Mouse (Mus musculus) liver, adult 2 months (tissue): ENCODE measurements at regions not wholly inside any gene's neighbourhood (a gene's known extent, or its start where the extent isn't known, plus 50 kb on each side); places are given as distances from the start of the nearest gene placed in this dataset.

Experiments used
- CTCF ChIP-seq: fragments of 200-500 bp; IDR thresholded peaks from 2 replicates; pipeline ENCODE4 v1.5.1; 2011; ENCODE audit warnings: low read depth, low read length, control low read depth
- POLR2A ChIP-seq: fragments of 200-500 bp; IDR thresholded peaks from 2 replicates; pipeline ENCODE4 v1.6.1; 2011; ENCODE audit warnings: low read length, control low read depth; ENCODE audit not compliant: insufficient read depth; ENCODE audit errors: extremely low read depth

- TF ChIP-seq CTCF (no peak), POLR2A (no peak)
Observed at GRCm38 (mm10) chr9:41914611-41915010, 209.5 kb downstream of the Sorl1 start.
